Mouse (Mus musculus) olfactory bulb, adult 2 months (tissue): ENCODE measurements around the gene Sod3.

ENCODE experiments used
- CTCF ChIP-seq: fragments of 200-500 bp; IDR thresholded peaks from 2 replicates; pipeline ENCODE4 v1.5.1; 2012; ENCODE audit warnings: low read depth, mild to moderate bottlenecking, low read length, moderate library complexity; ENCODE audit not compliant: insufficient read depth
- POLR2A ChIP-seq: fragments of 200-500 bp; IDR thresholded peaks from 2 replicates; pipeline ENCODE4 v1.6.1; 2012; ENCODE audit warnings: mild to moderate bottlenecking, low read depth, low read length, moderate library complexity; ENCODE audit not compliant: insufficient read depth

DNA sequence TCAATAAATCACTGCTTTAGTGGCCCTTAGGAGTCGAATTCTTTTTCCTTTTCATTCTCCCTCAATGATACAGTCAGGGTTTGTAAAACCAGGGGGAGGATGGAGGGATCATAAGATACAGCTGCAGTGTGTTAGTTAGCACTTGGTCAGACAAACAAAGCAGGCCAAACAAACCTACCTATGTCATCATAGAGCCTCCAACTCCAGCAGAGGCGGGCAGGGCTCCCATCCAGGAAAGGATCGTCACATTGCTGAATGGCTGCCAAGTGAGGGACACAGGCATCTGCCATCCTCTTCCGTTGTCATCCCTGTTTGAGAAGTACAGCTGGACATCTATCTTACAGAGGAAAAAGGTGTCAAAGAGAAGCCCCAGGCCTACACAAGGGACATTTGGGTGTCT, 9.2 kb upstream of the Sod3 start:
- TF ChIP-seq CTCF (no peak), POLR2A (no peak)
